Mouse (Mus musculus) layer of hippocampus, postnatal 10 days (tissue): Measurements from ENCODE around the gene 4933411K16Rik. TPM values are rescaled to one million over a fixed set of nuclear protein-coding genes. Genes with fewer than 3 reads are reported as not detected.

Experiments
- DNase-seq, 2 experiments: peaks; one replicate each; pipeline ENCODE4 v3.0.0; 2021; ENCODE audit warnings: low spot score in 2 of 2
- total RNA-seq, 2 experiments: library from RNA; stranded (reverse); gene quantifications; 2 replicates each; pipeline ENCODE4 v1.2.3; 2021

4933411K16Rik gene
- total RNA-seq, 2 experiments from 2014 or later = 0.71 to 1.4 TPM

DNA sequence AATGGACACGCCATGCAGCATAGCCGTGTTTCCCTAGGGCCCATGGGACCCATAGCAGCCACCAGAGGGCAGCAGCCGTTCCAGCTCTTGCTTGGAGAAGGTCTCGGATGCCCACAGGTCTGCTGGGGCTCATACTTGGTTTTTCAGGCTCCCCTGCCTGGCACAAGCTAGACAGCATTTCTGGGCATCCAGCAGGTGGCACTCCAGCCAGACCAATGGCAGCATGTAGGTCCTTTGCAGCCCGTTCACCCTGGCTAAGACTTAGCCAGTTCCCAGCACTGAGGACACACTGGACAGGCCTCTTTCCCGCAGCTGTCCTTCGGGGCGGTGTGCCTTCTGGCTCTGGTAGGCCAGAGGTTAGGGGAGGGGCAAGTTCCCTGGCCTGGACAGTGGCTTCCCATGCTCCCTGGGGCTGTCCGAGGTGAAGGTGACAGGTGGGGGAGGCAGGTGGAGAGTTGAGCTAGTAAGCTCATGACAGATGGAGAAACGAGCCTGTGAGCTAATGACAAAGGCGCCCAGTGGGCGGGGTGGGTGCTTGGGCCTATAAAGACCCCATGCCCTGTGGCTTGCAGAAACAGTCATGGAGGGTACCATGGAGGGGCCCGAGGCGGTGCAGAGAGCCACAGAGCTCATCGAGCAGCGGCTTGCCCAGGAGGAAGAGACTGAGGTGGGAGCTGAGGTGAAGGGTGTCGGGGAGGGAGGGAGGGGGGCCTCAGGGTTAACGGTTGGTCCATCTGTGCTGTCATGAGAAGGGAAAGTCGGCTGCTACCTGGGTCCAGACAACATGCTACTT is 16.4 kb upstream of the 4933411K16Rik start, which contains the start of gene Ankrd2:
Ankrd2 (plus strand) TSS at position 545 of the 793 bp plus-strand sequence.
- peak; percentile 84 to 87 for DNase-seq

DNA sequence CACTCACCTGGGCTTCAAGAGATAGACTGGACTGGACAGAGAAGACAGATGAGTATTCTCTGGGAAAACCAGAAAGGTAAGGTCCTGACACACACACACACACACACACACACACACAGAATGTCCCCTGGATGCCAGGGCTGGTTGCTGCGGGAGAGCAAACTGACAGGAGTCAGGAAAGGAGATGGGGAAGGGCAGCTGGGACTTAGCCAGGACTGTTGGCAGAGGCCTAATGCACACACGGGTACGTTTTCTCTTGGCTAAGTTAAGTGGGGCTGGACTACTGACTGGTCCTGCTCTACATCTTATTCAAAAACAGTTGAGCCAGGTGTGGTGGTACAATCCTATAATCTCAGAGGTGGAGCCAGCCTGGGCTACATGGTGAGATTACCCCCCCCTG is 15.7 kb upstream of the 4933411K16Rik start:
- DNase-seq = no peak

DNA sequence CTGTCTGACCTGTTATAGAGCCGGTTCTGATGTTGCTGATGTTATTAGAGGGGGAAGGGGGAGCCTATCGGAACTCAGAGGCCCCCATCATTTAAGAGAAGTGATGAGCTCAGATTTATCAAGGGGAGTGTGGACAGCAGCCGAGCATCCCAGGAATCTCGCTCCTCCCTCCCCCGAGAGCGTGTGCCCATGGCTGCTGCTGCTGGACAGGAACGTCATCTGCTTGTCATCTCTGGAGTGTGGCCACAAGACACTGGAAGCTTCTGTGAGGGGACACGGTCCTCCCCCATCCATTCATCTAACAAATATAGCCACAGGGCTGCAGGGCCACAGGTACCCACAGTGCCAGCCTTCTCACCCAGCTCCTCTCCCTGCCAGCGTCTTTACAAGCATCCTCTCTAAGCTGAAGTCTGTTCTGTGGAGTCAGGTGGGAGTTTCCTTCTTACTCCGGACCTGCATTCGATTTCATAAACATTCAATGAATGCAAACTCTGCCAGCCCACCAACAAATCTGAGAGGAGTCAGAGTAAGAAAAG is 14.8 kb upstream of the 4933411K16Rik start:
- DNase-seq = no peak

DNA sequence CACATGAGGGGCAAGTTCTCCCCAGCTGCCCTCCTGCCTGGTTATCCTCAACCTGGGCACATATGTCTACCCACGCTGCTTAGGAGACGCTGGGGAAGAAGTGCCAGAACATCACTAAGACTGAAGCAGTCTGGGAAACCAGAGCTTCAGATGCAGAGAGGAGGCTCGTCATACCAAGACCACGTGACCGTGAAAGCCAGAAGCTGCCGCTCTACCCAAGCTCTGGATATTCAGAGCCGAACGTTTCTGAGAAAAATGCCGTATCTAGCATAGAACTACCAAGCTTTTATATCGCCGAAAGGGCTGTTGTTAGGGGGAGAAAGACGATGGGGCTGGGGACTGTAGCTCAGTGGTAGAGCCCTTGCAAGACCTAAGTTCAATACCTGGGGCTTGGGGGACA is 13.7 kb upstream of the 4933411K16Rik start:
- no peak for DNase-seq

DNA sequence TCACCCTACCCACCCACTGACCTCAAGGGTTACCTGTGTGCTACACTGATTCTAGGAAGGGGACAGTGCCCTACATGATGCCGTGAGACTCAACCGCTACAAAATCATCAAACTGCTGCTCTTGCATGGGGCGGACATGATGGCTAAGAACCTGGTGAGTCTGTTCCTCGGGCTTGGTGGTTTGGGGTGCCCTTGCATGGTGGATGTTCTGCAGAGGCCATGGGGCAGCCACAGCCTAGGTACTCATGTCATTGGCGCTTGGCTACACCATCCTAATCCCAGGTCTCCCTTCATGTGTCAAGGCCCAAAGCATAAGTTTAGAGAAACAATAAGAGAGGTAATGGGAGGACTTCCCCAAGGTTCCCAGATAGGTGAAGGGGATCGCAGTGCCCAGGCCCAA is 8.1 kb upstream of the 4933411K16Rik start:
- DNase-seq = no peak

DNA sequence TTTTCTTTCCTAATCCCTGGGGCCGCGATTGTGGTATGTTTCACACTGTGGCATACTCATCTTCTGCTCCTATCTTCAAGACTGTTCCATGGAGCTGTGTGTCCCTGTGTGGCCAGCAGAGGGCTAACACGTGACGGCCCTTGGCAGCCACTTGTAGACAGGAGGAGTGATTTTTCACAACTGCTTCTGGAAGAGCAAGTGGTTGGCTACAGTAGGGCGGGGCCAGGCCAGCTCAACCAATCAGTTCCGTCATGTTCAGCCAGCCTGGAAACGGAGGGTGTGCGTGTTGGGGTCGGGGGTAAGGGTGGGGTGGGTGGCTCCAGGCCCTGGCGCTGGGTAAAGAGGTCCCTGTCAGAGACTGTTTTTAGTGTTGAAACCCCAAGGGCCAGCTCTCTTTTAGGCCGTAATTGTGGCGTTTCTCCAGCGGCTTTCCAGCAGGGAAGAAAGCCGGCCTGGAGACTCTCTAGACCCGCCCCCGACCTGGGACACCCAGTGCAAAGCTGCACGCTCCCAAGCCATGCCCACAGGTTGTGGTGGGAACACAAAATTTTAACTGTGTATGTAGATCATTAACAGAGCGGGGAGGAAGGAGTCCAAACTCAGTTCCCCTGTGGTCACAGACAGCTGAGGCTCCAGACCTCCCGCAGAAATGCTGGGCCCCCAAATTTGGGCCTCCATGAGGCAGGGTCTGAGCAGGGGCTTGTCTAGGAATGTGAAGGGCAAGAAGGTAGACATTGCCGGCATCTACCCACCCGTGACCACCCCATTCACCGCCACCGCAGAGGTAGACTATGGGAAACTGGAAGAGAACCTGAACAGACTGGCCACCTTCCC is 6.6 kb upstream of the 4933411K16Rik start, which contains the start of gene Hoga1:
Hoga1 (plus strand) TSS at position 342 of the 834 bp plus-strand sequence.
- peak; percentile 73 for DNase-seq

DNA sequence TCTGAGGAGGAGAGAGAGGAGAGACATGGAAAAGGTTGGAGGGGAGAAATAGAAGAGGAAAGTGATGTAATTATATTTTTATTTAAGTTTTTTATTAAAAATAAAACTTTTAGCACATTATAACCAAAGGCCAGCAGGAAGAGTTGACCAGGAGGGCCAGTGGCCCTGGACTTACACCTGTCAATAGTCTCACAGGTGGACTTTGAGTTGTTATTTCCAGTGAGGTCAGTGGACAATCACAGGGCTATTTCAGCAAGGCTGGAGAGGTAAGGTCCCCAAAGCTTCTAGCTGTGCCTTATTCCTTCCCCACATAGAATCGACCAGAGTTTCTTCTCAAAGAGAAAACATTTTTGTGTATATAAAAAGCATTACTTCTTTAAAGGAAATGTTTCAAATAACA is 1.8 kb upstream of the 4933411K16Rik start:
- DNase-seq = no peak

DNA sequence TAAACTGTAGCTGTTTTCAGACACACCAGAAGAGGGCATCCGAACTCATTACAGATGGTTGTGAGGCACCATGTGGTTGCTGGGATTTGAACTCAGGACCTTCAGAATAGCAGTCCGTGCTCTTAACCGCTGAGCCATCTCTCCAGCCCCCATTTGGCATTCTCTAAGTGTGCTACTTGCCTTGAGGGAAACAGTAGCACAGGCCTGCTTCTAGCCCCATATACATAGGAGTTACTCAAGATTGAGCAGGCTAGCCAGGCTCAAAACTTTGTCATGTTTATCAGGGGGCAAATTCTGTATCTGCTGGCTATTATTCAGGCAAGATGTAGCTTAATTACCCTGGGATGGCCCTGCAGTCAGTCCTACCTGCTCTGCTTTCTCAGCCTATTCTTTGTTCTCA is 697 bp upstream of the 4933411K16Rik start:
- no peak for DNase-seq

DNA sequence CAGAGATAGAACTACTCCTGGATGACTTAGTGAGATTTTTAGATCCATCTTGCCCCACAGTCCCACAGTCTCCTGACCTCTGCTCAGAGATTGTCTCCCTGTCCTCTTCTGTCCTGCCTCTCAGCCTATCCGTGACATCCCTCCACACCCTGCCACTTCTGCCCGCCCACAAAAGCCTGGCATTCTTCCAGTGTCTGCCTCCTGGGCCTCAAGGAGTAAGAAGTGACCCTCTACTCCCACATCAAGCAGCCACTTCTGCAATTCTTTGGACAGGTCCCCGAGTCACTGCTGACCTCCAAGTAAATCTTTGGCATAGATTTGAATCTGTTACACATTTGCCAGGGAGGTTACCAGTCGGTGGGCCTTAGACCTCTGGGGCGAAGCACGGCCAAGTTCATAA is 2.2 kb downstream of the 4933411K16Rik start:
- no peak for DNase-seq

DNA sequence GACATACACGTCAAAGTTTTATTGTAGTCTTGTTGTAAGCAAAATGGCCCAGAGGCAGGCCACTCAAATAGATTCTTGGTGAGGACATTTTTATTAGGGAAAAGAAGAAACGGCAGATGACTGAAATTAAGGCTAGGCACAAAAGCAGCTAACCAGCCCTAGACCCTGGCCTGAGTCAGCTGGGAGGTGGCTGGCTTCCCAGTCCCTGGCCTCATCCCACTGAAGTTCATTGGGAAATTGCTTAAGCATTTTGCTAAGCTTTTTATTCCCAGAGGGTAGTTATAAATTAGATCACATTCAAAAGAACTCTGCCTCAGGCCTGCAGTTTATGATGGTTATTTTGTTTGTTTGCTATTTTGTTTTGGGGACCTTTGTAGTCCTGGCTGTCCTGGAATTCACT is 3.8 kb downstream of the 4933411K16Rik start:
- no peak for DNase-seq

DNA sequence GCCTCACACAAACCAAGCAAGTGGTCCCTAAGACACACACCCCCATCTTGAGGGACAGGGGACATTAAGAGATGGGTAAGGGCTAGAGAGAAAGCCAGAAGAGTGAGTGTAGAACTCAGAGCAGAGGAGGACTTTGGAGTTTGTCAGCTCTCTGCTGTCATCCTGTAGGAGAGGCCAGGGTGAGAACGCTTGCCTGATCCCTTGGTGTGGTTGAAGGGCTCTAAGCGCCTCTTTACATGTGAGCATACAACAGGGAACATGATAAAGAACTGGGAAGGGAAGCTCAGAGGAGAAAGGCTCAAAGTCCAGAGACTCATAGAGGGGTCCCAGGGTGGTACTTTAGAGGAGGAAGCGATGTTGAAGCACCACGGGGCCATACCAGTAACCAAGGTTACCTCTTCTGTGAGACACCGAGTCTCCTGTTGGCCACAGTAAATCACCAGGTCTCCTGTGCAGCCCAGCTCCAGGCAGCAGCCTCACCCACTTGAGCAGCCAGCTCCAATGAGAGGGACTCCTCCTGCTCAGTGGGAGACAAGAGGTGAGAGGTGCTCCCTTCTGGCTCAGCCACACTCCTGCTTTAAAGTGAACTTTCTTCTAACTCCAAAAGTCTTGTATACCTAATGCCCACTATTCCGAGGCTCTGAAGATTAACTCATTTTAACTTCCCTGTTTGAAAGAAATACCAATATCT is 4.8 kb downstream of the 4933411K16Rik start:
- no peak for DNase-seq

DNA sequence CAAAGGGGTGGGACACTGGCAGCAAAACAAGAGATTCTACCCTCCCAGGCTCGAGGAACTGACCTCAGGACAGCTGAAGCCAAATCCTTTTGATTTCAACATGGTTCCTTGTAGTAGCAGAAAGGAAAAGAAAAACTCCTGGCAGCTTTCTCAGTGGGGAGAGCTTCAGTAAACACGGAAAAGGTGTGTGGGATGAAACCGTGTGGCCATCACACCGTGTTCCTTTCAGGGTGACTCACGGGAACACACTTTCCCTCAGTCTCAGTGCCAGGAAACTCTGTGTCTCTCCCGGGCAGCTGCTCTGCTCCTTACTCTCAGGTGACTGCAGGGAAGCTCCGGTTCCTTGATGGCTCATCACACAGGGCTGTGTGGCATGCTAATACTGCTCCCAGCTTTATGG is 6.4 kb downstream of the 4933411K16Rik start:
- no peak for DNase-seq

DNA sequence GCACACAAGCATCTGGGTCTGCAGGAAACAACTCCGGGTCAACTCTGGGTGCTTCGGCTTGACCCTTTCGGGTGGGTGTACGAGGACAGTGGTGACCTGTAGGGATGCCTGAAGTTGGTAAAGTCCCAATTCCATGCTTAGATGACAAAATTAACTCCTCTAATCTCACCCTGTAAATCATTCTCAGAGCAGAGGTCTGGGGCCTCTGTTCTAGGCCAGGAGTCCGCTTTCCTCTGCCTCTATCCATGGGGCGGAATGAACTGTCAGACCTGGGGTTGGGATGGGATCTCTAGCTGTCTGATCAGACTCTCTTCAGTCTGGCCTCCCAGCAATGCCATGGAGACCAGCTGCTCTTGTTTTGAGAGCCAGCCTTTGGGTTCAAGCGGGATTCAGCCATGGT is 9.4 kb downstream of the 4933411K16Rik start:
- no peak for DNase-seq

DNA sequence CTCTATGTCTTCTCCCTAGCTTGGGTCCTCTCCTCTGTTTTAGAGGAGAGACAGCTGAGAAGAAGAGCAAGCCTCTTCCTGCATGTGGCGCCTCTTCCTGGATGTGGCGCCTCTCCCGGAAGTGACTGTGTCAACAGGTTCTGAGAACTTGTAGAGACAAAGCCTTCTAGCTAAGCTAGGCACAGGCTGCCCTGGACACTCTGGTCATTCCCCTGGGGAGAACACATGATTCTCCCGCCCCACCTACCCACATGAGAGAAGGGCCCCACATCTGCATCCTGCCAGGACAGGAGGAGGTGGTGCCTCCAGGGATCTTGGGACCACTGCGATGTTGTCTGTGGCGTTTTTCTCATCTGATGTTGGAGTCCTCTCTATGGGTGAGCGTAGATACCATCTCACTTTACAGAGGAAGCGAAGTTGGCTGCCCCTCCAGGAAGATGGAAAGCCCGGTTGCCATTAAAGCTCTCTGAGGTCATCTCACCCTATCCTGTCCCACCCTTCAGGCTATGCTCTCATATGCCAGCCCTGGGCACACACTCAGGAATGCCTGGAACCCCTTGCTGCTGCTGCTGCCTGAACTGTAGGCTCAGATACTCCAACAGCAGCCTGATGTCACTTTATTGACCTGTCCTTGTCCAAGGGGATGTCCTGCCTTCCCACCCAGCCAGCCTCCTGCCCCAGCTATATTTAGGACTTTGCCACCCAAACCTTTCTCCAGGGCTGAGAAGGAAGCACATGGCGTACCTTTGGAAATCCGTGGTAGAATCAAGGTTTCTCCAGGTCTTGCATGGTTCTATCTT is 16.6 kb downstream of the 4933411K16Rik start:
- no peak for DNase-seq

DNA sequence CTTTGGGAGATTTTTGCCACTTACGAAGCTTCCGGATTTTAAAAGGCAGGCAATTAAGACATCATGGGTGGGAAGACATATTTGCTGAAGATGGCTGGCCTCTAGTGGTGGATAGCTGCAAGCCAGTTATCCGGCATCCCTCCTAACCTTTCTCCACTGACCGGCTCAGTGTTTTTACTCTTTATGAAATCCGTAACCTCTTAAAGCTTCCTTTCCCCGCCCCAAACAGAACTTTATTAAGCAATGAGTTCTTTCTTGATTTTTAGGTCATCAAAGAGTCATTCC is 17.1 kb downstream of the 4933411K16Rik start:
- no peak for DNase-seq

DNA sequence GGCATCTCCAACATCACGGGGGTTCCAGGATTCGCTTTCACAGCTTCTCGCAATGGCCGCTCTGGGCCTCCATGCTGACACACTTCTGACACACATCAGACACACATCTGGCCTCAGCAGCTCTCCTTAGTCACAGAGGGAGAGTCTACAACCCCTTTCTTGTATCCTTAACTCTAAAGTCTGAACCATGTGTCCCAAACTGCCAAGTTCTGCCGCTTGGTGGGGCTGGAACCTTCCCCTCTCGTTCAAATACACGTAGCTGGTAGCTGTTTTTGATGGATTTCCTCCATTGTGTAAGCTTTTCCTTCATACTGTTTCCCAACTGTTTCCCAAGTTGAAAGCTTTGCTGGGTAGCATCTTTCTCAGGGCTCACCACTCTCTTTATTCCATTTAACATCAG is 19.2 kb downstream of the 4933411K16Rik start:
- peak in 1 of 2 experiments; percentile 27 for DNase-seq

DNA sequence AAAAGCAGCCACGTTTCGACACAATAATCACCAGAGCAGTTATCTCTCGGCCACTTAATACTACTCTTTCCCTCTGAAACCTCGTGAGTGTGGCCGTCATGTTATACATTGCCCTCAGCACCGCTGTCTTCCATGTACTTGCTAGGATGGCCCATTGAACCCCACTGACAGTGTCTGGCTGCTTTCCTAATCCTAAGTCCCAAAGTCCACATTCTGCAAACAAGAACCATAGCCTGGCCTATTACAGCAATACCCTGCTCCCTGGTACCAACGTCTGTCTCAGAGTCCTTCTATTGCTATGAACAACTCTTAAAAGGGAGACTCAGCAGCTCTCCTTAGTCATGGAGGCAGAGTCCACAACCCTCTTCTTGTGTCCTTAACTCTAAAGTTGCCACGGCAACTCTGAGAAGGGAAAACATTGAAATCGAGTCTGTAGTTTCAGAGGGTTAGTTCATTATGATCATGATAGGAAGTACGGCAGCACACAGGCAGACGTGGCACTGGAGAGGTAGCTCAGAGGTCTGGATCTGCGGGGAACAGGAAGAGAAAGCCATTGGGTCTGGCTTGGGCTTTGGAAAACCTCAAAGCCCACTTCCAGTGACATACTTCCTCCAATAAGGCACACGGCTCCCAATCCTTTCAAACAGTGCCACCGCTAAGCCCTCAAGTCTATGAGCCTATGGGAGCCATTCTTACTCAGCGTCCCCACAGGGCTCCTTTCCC is 20.0 kb downstream of the 4933411K16Rik start:
- DNase-seq = no peak

DNA sequence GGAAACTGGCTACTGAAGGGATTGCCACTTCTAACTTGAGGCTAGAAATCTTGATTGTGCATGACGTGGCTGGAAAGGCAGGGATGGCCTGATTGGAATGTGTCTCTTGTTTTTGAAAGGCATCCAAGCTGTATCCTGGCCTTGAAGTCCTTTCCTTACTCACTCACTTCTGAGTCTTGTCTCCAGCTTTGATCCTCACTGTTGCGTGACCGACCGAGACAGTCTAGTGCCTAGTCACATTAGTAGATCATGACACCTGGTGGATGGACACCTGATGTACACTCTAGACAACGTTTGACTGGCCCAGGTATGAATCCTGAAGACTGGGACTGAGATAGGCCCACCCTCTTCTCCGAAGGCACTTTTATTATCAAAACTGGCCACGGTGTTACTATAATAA is 20.8 kb downstream of the 4933411K16Rik start:
- DNase-seq = no peak

DNA sequence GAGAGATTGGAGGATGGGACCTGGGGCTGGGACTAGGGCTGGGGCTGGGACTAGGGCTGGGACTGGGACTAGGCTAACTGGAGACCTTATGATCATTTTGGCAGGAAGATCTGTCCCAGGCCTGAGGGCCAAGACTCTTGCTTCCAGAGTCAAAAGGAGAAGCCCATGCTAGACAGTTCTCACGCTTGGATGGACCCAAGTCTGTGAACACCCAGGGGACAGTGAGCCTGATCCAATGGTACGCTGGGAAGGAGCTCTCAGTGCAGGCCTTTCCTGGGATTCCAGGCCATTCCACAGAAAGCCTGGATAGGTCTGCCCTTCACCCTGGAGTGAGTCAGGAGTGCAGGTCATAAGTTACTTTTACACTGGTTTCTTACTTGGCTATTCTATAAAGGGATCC is 23.0 kb downstream of the 4933411K16Rik start:
- no peak for DNase-seq

DNA sequence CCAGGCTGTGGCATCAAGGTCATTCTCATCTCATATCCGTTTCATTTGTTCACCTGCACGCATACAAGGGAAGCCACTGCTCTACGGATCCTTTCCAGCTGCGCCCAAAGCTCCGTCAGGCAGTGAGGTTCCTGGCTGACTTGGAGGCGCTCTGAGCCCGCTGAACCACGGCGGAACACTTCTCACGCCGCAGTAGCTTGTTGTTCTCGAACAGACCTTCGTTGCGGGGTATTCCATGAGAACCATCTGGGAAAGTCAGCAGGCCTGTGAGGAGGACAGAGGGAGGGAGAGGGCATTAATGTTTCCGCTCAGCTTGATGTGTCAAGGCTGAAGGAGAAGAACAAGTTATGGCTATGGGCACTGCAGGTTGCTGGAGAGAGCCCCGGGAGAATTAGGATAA is 23.9 kb downstream of the 4933411K16Rik start:
- no peak for DNase-seq
